Mouse (Mus musculus) gastrocnemius, postnatal 14 days (tissue): Measurements from ENCODE around the gene Ptpro. TPM values are rescaled to one million over a fixed set of nuclear protein-coding genes. Genes with fewer than 3 reads are reported as not detected.

Source experiments
- DNase-seq: peaks from one replicate; pipeline ENCODE4 v3.0.0; 2021; ENCODE audit warnings: mixed read lengths
- intact Hi-C: fragments of 180-260 bp; cut with DNase I; formaldehyde crosslinking; loops from one replicate; pipeline ENCODE4 v1.15.1; 2025; ENCODE audit warnings: low total_unique reads
- total RNA-seq, 2 experiments: library from RNA; stranded (reverse); gene quantifications; 2 replicates each; pipeline ENCODE4 v1.2.3; 2021

The Ptpro gene
- total RNA-seq, 2 experiments from 2014 or later: 0.74 to 0.95 TPM

DNA sequence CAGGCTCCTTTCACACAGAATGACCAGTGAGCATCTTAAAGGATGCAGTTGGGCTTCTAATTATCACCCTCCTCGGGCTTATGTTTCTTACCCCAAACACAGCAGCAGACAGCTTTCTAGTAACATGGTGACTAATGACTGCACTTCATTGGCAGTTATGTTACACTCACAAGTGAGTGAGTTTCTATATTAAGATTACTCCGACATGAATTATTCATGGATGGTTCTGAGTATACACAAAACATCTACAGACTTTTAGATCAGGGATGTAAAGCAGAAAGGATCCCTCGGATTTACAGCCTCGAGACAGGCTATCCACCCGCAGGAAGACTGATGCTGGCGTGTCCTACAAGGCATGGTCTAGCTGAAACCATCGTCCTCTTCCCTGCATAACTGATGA is 230.8 kb downstream of the Ptpro start:
- DNase-seq: no peak

DNA sequence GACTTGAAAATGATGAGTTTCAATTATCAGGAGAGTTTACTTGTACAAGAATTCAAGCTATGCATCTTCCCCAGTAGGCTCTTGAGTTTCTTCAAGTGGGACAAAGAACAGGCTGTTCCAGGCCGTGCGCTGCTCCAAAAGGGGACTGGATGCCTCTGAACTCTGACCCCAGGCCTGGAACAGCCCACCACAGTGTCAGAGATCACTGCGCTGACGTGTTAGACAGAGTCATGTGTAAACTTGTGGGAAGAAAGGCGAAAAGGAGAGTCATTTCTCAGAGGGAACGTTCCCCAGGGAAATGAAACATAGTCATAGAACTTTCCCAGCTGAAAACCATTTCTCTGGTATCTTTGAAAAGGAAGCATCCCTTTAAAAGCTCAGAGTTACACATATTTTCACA is 235.3 kb downstream of the Ptpro start:
- intact Hi-C loops: no loop called here
- DNase-seq: no peak

More for the DNA sequence above, 230.8 kb downstream of the Ptpro start:
- intact Hi-C loops: no loop called here

- intact Hi-C loops: no loop called here
- no peak for DNase-seq
These were observed 238.0 kb downstream of the Ptpro start for GRCm38 (mm10) chr6:137490115-137490514.

DNA sequence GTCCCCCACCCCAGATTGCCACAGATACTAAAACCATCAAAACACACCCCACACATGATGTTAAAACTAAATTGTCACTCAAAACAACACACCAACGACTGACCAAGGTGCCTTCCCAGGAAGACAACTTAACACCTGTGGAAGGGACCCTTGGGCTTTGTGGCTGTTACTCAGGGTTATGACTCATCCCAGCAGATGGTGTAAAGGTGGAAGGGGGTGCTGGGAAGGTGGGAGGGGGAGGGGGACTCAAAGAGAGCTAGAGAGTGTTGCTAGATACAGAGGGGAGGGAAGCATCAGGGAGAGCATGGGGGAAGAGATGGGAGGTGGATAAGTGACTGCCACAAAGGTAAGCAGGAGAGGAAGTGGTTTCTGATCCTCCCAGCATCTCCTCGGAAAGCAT is 239.5 kb downstream of the Ptpro start:
- no peak for DNase-seq
- intact Hi-C loops: no loop called here

DNA sequence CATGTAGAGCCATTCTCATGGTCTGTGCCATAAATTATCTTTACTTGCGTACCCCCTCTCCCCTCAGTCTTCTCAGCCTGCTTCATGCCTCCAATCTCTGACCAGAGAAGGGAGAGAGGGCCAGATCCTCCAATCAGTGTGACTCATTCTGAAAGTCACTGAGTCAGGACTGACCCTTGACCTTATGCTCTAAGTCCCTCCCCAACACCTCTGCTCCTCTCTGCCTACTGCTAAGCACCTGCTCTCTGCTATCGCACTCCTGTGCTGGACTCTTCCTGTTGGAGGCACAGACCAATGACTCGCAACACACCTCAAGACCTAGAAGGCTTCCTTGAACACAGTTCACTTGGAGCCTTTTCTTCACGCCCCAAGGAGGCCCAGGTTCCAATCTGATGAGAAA is 240.5 kb downstream of the Ptpro start:
- intact Hi-C loops: no loop called here
- DNase-seq: no peak

DNA sequence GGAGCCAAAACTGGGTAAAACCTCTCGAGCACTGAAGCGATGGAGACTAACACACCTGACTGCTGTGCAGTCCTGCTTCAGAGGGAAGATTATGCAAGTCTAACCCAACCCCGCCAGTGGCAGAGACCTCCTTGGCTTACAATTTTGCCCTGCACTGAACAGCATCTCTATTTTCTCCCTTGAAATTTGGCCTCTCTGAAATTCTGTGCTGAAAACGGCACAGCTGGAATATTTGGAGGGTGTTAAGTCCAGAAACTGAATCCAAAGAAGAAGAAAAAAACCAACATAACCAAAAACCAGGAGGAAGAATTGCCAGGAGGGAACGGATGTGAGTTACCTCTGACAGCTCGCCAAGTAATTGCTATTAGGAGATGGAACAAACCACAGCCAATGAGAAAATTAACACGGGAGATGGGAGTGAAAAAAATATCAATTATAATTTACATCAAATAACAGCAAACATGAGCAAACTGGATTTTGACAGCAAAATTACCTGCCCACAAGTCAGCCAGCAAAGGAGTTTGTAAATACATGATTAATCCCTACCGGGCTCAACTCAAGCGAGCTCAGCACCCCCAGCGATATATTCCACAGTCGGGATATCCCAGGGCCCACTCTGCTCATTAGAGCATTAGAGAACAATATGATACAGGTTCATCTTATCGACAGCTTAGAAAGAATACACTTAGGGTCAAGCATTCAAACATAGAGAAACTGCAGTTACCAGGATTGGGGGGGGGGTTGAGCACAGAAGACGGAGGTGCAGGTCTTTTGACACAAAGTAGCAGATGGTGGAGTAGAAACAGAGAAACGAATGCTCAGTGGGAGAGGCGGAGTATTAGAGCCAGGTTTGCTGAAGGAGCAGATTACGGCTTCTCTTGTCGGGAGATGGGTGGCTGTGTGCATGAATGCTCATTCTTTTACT is 241.4 kb downstream of the Ptpro start:
- DNase-seq: no peak
- intact Hi-C loops: no loop called here

DNA sequence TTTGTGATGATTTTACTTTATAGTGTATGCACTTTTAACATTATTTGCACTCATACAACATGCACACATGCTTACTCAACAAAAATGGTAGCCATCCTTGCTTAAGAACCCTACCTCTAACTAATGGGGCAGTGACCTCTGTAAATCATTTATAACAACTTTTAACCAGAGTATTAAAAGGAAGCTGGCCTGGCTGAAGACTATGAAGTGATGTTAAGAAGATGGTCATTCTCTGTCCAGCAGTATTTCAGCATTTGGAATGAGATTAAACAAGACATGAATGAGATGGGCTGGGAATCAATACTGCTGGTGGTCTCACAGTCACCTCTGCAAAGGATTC is 242.0 kb downstream of the Ptpro start:
- DNase-seq: no peak
- intact Hi-C loops: no loop called here

DNA sequence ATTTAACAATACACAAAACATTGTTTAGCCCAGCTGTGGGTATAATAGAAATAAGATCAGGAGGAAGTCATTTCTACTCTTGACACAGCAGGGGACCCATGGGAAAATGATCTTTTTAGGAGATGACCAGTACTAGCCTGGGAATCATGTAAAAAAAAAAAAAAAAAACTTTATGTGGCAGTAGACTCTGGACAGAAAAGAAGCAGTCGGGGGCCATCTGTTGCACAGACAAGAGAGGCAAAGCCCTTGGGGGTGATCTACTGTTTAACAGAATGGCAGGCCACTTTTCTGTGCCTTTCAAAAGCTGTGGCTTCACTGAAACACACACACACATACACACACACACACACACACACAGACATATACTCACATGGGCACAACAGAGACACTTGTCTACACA is 242.7 kb downstream of the Ptpro start:
- intact Hi-C loops: no loop called here
- DNase-seq: no peak

- DNase-seq: no peak
- intact Hi-C loops: no loop called here
These were observed 243.1 kb downstream of the Ptpro start for GRCm38 (mm10) chr6:137495233-137495632.

- intact Hi-C loops: no loop called here
- no peak for DNase-seq
These were observed 244.4 kb downstream of the Ptpro start for GRCm38 (mm10) chr6:137496562-137496961.

DNA sequence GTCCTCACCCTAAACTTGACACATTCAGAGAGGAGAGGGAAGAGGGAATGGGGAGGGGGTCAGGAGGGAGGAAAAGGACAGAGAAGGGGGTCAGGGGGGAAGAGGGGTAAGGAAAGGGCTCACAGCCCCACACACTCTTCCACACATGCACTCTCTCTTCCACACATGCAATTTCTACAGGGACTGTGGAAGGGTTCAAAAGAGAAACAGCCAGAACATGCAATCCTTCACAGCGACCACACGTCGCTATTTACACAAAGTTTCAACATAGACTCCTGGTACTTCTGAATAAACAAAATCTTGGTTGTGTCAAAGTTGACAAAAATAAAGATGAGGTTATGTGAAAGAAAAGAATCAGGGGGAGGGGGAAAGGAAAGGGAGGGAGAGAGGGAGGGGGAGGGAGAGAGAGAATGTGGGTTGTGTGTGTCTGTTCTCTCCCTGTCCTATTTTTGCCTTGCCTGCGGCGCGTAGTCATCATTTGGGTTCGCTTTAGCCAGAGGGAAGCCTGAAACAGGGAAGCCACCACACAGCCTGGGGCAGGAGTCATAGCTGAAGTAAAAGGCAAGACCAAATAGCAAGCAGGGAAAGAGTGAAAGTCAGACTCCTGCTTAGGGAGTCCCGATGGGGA is 245.2 kb downstream of the Ptpro start:
- DNase-seq: no peak

GRCm38 (mm10) chr6:137498781-137499180 is 246.7 kb downstream of the Ptpro start:
- intact Hi-C loops: no loop called here
- no peak for DNase-seq

More for the DNA sequence above, 245.2 kb downstream of the Ptpro start:
- intact Hi-C loops: no loop called here

GRCm38 (mm10) chr6:137503009-137503408 is 250.9 kb downstream of the Ptpro start:
- intact Hi-C loops: no loop called here
- DNase-seq: no peak

GRCm38 (mm10) chr6:137503462-137503861 is 251.3 kb downstream of the Ptpro start:
- no peak for DNase-seq
- intact Hi-C loops: no loop called here

GRCm38 (mm10) chr6:137504052-137504451 is 251.9 kb downstream of the Ptpro start:
- no peak for DNase-seq
- intact Hi-C loops: no loop called here

DNA sequence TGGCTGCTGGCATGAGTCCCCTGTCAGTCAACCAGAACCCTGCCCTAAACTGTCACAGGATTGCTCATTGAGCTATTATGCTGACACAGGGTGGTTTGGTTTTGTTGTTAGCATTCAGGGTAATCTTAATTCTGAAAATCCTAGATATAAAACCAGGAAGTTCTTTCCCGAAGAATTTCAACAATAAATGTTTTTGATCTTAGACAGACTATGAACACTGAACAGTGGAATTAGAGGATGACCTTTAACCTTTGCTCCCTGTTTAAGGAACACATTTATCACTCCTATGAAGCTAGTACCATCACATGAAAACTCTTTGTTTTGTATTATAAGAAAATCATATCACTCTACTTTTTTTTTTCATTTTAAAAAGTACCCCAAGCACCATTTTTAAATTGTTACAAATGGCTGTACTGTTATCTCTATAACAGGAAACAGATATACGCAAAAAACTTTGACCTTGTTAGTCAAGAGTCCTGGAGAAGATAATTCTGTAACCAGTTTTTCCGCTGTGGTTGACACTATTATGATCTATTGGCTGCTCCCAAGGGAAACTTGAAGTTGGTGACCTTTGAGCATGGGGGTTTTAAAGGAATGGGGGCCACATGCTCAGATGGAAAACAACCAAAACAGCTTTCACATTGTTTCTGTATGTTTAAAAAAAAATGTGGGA is 253.6 kb downstream of the Ptpro start:
- intact Hi-C loops: no loop called here
- no peak for DNase-seq

DNA sequence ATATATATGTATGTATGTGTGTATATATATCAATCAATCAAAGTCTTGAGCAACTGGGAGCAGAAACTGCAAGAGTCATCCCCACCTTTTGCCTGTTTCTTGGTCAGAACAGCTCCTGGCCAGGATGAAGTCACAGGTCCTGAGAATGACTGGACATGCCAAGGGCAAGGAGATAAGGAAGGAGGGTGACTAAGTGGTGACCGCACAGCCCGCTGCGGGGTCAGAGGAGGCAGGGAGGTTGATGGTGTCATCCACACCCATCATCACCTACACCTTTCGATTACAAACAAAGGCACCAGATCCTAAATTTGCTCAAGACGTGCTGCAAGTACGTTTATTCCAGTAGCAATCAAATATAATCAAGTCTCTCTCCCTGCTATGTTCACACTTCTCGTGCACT is 254.4 kb downstream of the Ptpro start:
- intact Hi-C loops: no loop called here
- DNase-seq: no peak

- no peak for DNase-seq
- intact Hi-C loops: no loop called here
These were observed 256.8 kb downstream of the Ptpro start for GRCm38 (mm10) chr6:137508936-137509335.

GRCm38 (mm10) chr6:137509341-137510045 is 257.4 kb downstream of the Ptpro start:
- DNase-seq: no peak
- intact Hi-C loops: no loop called here

- DNase-seq: no peak
- intact Hi-C loops: no loop called here
These were observed 260.6 kb downstream of the Ptpro start for GRCm38 (mm10) chr6:137512753-137513152.
